Mouse (Mus musculus) erythroblast, adult 5-6 weeks (primary cell): ENCODE results near the gene Slc6a6. TPM values are rescaled to one million over a fixed set of nuclear protein-coding genes. Genes with fewer than 3 reads are reported as not detected.

Experiments used
- ATAC-seq: replicated peaks from 2 replicates; pipeline ENCODE4 v1.8.0; 2016; ENCODE audit warnings: moderate number of reproducible peaks, mild to moderate bottlenecking, moderate TSS enrichment, inconsistent platforms; ENCODE audit not compliant: poor library complexity, low FRiP score, severe bottlenecking
- total RNA-seq, 2 experiments: library from RNA; stranded (forward) in 1 of 2; stranded (reverse) in 1 of 2; fragments of 150-400 nt in 1 of 2; fragments of 200-764, 138-1000 nt in 1 of 2; gene quantifications; 2 replicates each; pipeline versions ENCODE4 v1.2.3 to v1.2.4; 2015 to 2017; ENCODE audit warnings: low replicate concordance in 2 of 2

The Slc6a6 gene
- total RNA-seq, 2 experiments from 2014 or later, result 11.6 to 12.1 TPM

- no peak for ATAC-seq
Observed at GRCm38 (mm10) chr6:91694610-91695009, 10.8 kb downstream of the Slc6a6 start.

- no peak for ATAC-seq
Observed at GRCm38 (mm10) chr6:91698831-91699230, 15.0 kb downstream of the Slc6a6 start.

- ATAC-seq, result no peak
Observed at GRCm38 (mm10) chr6:91699482-91700200, 15.8 kb downstream of the Slc6a6 start.

- ATAC-seq, result no peak
Observed at GRCm38 (mm10) chr6:91700823-91701621, 17.2 kb downstream of the Slc6a6 start.

GRCm38 (mm10) chr6:91703459-91703858 is 19.6 kb downstream of the Slc6a6 start:
- no peak for ATAC-seq

- ATAC-seq, result no peak
Observed at GRCm38 (mm10) chr6:91704446-91704845, 20.6 kb downstream of the Slc6a6 start.

GRCm38 (mm10) chr6:91705651-91706050 is 21.8 kb downstream of the Slc6a6 start:
- ATAC-seq, result no peak

GRCm38 (mm10) chr6:91706072-91706776 is 22.4 kb downstream of the Slc6a6 start:
- no peak for ATAC-seq

GRCm38 (mm10) chr6:91707276-91707885 is 23.5 kb downstream of the Slc6a6 start:
- no peak for ATAC-seq

- no peak for ATAC-seq
Observed at GRCm38 (mm10) chr6:91707886-91708564, 24.2 kb downstream of the Slc6a6 start.

- ATAC-seq, result no peak
Observed at GRCm38 (mm10) chr6:91708919-91709318, 25.1 kb downstream of the Slc6a6 start.

GRCm38 (mm10) chr6:91710345-91710930 is 26.6 kb downstream of the Slc6a6 start:
- ATAC-seq, result no peak

- ATAC-seq, result no peak
Observed at GRCm38 (mm10) chr6:91712097-91712854, 28.4 kb downstream of the Slc6a6 start.

- ATAC-seq, result no peak
Observed at GRCm38 (mm10) chr6:91712855-91713331, 29.0 kb downstream of the Slc6a6 start.

GRCm38 (mm10) chr6:91713370-91713896 is 29.6 kb downstream of the Slc6a6 start:
- ATAC-seq, result no peak

- no peak for ATAC-seq
Observed at GRCm38 (mm10) chr6:91715023-91715422, 31.2 kb downstream of the Slc6a6 start.

- no peak for ATAC-seq
Observed at GRCm38 (mm10) chr6:91715988-91716810, 32.3 kb downstream of the Slc6a6 start.
